Mouse (Mus musculus) G1E (cell line): ENCODE results near the gene Cox8c. TPM values are rescaled to one million over a fixed set of nuclear protein-coding genes. Genes with fewer than 3 reads are reported as not detected.

ENCODE experiments used
- ATAC-seq: 2 replicates; pipeline ENCODE4 v1.8.0; 2016; ENCODE audit warnings: mild to moderate bottlenecking; ENCODE audit not compliant: insufficient number of reproducible peaks, poor library complexity, low FRiP score, severe bottlenecking; ENCODE audit errors: extremely low read depth
- DNase-seq: peaks from one replicate; pipeline ENCODE4 v3.0.0; 2012; ENCODE audit warnings: low spot score
- H3K27me3 ChIP-seq: 2 replicates; pipeline ENCODE4 v1.6.1; 2012; ENCODE audit warnings: mild to moderate bottlenecking, low read length, inconsistent platforms; ENCODE audit not compliant: insufficient read depth
- H3K36me3 ChIP-seq: replicated peaks from 2 replicates; pipeline ENCODE3; 2012; ENCODE audit warnings: mild to moderate bottlenecking, inconsistent platforms
- H3K4me1 ChIP-seq: 2 replicates; pipeline ENCODE4 v1.6.1; 2012; ENCODE audit warnings: low read depth, low read length, inconsistent platforms, mixed read lengths; ENCODE audit not compliant: insufficient read depth
- H3K4me3 ChIP-seq: 2 replicates; pipeline ENCODE4 v1.5.1; 2012; ENCODE audit warnings: low read depth, mild to moderate bottlenecking, inconsistent platforms, low read length, moderate library complexity, mixed read lengths
- H3K9me3 ChIP-seq: replicated peaks from 2 replicates; pipeline ENCODE4 v1.6.1; 2012; ENCODE audit warnings: inconsistent platforms
- CTCF ChIP-seq: IDR thresholded peaks from 2 replicates; pipeline ENCODE4 v1.5.1; 2012; ENCODE audit warnings: low read depth, low read length, inconsistent platforms, mixed read lengths
- GATA1 ChIP-seq: IDR thresholded peaks from 2 replicates; pipeline ENCODE4 v1.6.1; 2012; ENCODE audit warnings: borderline replicate concordance, low read length, inconsistent platforms, mixed read lengths
- GATA2 ChIP-seq: IDR thresholded peaks from 2 replicates; pipeline ENCODE4 v1.6.1; 2012; ENCODE audit warnings: low read depth, low read length, inconsistent platforms, borderline replicate concordance
- POLR2AphosphoS5 ChIP-seq: IDR thresholded peaks from 2 replicates; pipeline ENCODE4 v1.6.1; 2012; ENCODE audit warnings: low read depth, low read length, inconsistent platforms; ENCODE audit not compliant: insufficient replicate concordance
- TAL1 ChIP-seq: conservative IDR thresholded peaks from 2 replicates; pipeline ENCODE4 v1.6.1; 2012; ENCODE audit warnings: low read depth, low read length, inconsistent platforms, mixed read lengths
- polyA plus RNA-seq: library from polyadenylated mRNA; stranded (reverse); fragments of >175 nt; gene quantifications from 2 replicates; pipeline ENCODE4 v1.2.3, GENCODE M21; 2012
- total RNA-seq, 2 experiments: library from RNA; stranded (forward) in 1 of 2; stranded (reverse) in 1 of 2; fragments of 200-1000 nt in 1 of 2; fragments of >200 nt in 1 of 2; fragmentation: Nextera tagmentation in 1 of 2; gene quantifications; 2 replicates each; pipeline ENCODE4 v1.2.3; 2014 to 2017

Cox8c gene
- total RNA-seq (2014; fragmentation: Nextera tagmentation) (not detected in 2 replicates), total RNA-seq (2017) (not detected in 2 replicates), polyA plus RNA-seq (not detected in 2 replicates)

- TF ChIP-seq CTCF (no peak), POLR2AphosphoS5 (no peak), GATA1 (no peak), TAL1 (no peak), GATA2 (no peak)
- ATAC-seq (no peak), DNase-seq (no peak)
- H3K4me1 ChIP-seq, result no peaks in the 10 kb centered on the region
- no peaks in the 10 kb centered on the region for H3K9me3 ChIP-seq
- no peaks in the 10 kb centered on the region for H3K36me3 ChIP-seq
- H3K27me3 ChIP-seq, result peaks cover 6% of the 10 kb centered on the region
- no peak within 1 kb of the TSS for H3K4me3 ChIP-seq
Observed at GRCm38 (mm10) chr12:102899091-102899490, at the start of gene Cox8c. TSS of gene Cox8c (plus strand) at chr12:102899316.

- H3K27me3 ChIP-seq, result no peaks in the 10 kb centered on the region
- no peak for TF ChIP-seq TAL1
- TF ChIP-seq POLR2AphosphoS5, result no peak
- no peak for TF ChIP-seq GATA1
- TF ChIP-seq GATA2, result no peak
- ATAC-seq (no peak), DNase-seq (no peak)
- no peak overlapping the region for H3K4me3 ChIP-seq
- H3K36me3 ChIP-seq, result peaks cover 6% of the 10 kb centered on the region
- no peaks in the 10 kb centered on the region for H3K9me3 ChIP-seq
- H3K4me1 ChIP-seq, result no peaks in the 10 kb centered on the region
Observed at GRCm38 (mm10) chr12:102860806-102861205, 38.3 kb upstream of the Cox8c start.

- no peak for TF ChIP-seq TAL1
- no peak for TF ChIP-seq GATA2
- TF ChIP-seq GATA1, result no peak
- TF ChIP-seq POLR2AphosphoS5, result no peak
- no peak for TF ChIP-seq CTCF
Observed at GRCm38 (mm10) chr12:102869802-102870201, 29.3 kb upstream of the Cox8c start.

GRCm38 (mm10) chr12:102870527-102870926 is 28.6 kb upstream of the Cox8c start:
- ATAC-seq, result no peak
- Histone ChIP-seq H3K4me3 (no peak overlapping the region), H3K9me3 (no peaks in the 10 kb centered on the region), H3K27me3 (no peaks in the 10 kb centered on the region), H3K36me3 (peaks cover 6% of the 10 kb centered on the region), H3K4me1 (peaks cover 4% of the 10 kb centered on the region)
- no peak for TF ChIP-seq CTCF
- TF ChIP-seq GATA2, result no peak
- no peak for TF ChIP-seq TAL1
- no peak for TF ChIP-seq POLR2AphosphoS5
- no peak for TF ChIP-seq GATA1
- no peak for DNase-seq

More at GRCm38 (mm10) chr12:102869802-102870201, 29.3 kb upstream of the Cox8c start:
- ATAC-seq (no peak), DNase-seq (no peak)
- peaks cover 8% of the 10 kb centered on the region for H3K36me3 ChIP-seq
- H3K9me3 ChIP-seq, result no peaks in the 10 kb centered on the region
- H3K4me3 ChIP-seq, result no peak overlapping the region
- peaks cover 2% of the 10 kb centered on the region; the same call in 1 of the 2 replicates for H3K4me1 ChIP-seq
- no peaks in the 10 kb centered on the region for H3K27me3 ChIP-seq

DNA sequence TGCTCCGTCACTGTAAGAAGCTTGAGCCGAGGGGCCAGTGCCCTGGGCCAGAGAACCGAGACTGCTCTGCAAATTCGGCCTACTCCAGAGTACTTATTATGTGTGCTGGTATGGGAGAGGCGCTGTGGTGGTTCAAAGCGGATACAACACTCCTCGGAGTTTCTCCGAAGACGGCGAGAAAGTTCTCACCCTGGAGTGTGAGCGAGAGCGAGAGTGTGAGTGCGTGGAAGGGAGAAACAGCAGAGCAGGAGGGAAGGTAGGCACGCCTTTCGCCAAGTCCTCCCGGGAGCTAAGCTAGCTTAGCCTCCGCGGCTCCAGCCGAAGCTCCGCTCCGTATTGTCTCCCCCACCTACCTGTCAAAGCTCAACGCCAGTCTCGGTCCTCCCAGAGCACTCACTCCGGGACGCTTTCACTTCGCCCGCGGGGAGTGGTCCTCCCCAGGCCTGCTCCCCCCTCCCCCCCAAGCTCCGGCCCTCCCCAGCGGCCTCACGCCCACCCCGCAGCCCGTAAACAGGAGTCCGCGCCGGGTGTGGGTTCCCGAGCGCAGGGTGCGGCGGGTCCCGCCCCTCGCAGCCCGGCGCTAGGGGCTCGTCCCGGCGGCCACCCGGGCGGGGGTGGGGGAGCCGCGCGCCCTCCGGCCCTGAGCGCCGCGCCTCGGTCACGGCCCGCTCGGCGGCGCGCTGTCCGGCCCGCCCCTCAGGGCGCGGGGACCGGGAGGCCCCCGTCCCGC is 21.6 kb upstream of the Cox8c start:
- Histone ChIP-seq H3K27me3 (peaks cover 15% of the 10 kb centered on the region), H3K4me3 (peak overlapping the region; percentile 94), H3K36me3 (peaks cover 7% of the 10 kb centered on the region), H3K9me3 (no peaks in the 10 kb centered on the region), H3K4me1 (peaks cover 31% of the 10 kb centered on the region)
- TF ChIP-seq TAL1 (no peak), GATA1 (no peak), POLR2AphosphoS5 (no peak)
- DNase-seq, result peak; percentile 74
- ATAC-seq, result peak; percentile 54

DNA sequence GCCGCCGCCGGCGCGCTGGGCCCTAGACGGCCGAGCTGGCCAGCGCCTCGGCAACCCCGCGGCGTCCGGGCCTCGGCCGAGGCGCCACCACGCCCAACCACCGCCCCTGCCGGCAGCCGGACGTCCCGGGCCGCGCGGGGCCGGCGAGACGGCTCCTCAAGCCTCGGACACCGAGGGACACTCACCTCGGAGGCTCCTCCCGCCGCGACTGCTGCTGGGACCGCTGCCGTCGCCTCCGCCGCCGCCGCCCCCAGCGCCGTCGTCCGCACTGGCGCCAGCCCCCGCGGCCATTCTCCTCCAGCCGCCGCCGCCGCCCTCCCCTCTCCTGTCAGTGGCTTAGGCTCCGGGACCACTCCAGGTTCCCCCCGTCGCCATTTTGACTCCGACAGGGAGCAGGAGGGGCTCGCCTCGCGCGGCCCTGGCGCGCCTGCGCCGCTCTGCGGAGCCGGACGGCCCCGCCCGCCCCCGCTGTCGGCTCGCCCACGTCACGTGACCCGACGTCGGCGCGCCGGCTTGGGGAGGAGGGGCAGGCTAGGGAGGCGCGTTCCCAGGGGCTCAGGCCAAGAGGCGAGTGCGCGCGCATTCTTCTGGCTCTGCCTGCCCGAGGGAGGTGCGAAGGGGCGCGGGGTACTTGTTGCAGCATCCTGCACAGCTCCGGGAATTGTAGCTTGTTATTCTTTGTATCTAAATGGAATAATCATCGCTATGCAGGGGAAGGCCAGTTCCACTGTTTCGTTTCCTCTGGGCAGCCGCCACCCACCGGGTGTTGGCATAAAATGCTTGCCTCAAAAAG is 20.9 kb upstream of the Cox8c start, which contains the start of gene Btbd7:
TSS of gene Btbd7 (minus strand) at position 441 of the 793 bp plus-strand sequence.
- H3K9me3 ChIP-seq, result no peaks in the 10 kb centered on the region
- TF ChIP-seq CTCF, result no peak
- no peak for TF ChIP-seq POLR2AphosphoS5
- TF ChIP-seq GATA1, result no peak
- TF ChIP-seq GATA2, result no peak
- TF ChIP-seq TAL1, result no peak
- peak within 1 kb of the TSS; percentile 94 for H3K4me3 ChIP-seq
- DNase-seq (peak; percentile 95), ATAC-seq (peak; percentile 66)
- H3K36me3 ChIP-seq, result peaks cover 7% of the 10 kb centered on the region
- H3K27me3 ChIP-seq, result peaks cover 15% of the 10 kb centered on the region
- peaks cover 31% of the 10 kb centered on the region for H3K4me1 ChIP-seq
